Mouse (Mus musculus): ENCODE data around the gene Nek3.

Gene Nek3

GRCm38 (mm10) chr8:22166080-22166603 is at the start of gene Nek3:
TSS of gene Nek3 (minus strand) at chr8:22166435.
- peak; percentile 21 to 40 for DNase-seq (ENCODE audit: low read depth in 1 of 2, low spot score in 2 of 2)

GRCm38 (mm10) chr8:22214826-22215225 is 48.6 kb upstream of the Nek3 start:
- DNase-seq (ENCODE audit: low read depth in 1 of 2, low spot score in 2 of 2), result no peak

GRCm38 (mm10) chr8:22209012-22209411 is 42.8 kb upstream of the Nek3 start:
- DNase-seq (ENCODE audit: low read depth in 1 of 2, low spot score in 2 of 2), result no peak

- DNase-seq (ENCODE audit: low read depth in 1 of 2, low spot score in 2 of 2), result no peak
These were observed 41.3 kb upstream of the Nek3 start for GRCm38 (mm10) chr8:22207535-22207934.

GRCm38 (mm10) chr8:22199481-22199880 is 33.2 kb upstream of the Nek3 start:
- DNase-seq (ENCODE audit: low read depth in 1 of 2, low spot score in 2 of 2), result no peak

- no peak for DNase-seq (ENCODE audit: low read depth in 1 of 2, low spot score in 2 of 2)
These were observed 31.7 kb upstream of the Nek3 start for GRCm38 (mm10) chr8:22197914-22198313.

- no peak for DNase-seq (ENCODE audit: low read depth in 1 of 2, low spot score in 2 of 2)
These were observed 27.3 kb upstream of the Nek3 start for GRCm38 (mm10) chr8:22193432-22194010.

GRCm38 (mm10) chr8:22192660-22193431 is 26.6 kb upstream of the Nek3 start, which contains the start of gene Vps36:
TSS of gene Vps36 (plus strand) at chr8:22192809.
- peak; percentile 55 to 80 for DNase-seq (ENCODE audit: low read depth in 1 of 2, low spot score in 2 of 2)

GRCm38 (mm10) chr8:22185431-22186397 is 19.5 kb upstream of the Nek3 start, which contains the start of gene Ckap2:
TSS of gene Ckap2 (minus strand) at chr8:22185819.
- DNase-seq (ENCODE audit: low read depth in 1 of 2, low spot score in 2 of 2), result peak; percentile 53 to 63

- no peak for DNase-seq (ENCODE audit: low read depth in 1 of 2, low spot score in 2 of 2)
These were observed 18.6 kb upstream of the Nek3 start for GRCm38 (mm10) chr8:22184884-22185283.

- no peak for DNase-seq (ENCODE audit: low read depth in 1 of 2, low spot score in 2 of 2)
These were observed 9.7 kb upstream of the Nek3 start for GRCm38 (mm10) chr8:22175966-22176365.

- DNase-seq (ENCODE audit: low read depth in 1 of 2, low spot score in 2 of 2), result no peak
These were observed 2.9 kb upstream of the Nek3 start for GRCm38 (mm10) chr8:22169167-22169566.

- no peak for DNase-seq (ENCODE audit: low read depth in 1 of 2, low spot score in 2 of 2)
These were observed 770 bp downstream of the Nek3 start for GRCm38 (mm10) chr8:22165251-22166079.

- DNase-seq (ENCODE audit: low read depth in 1 of 2, low spot score in 2 of 2), result no peak
These were observed 1.8 kb downstream of the Nek3 start for GRCm38 (mm10) chr8:22164431-22164830.

GRCm38 (mm10) chr8:22162206-22162605 is 4.0 kb downstream of the Nek3 start:
- no peak for DNase-seq (ENCODE audit: low read depth in 1 of 2, low spot score in 2 of 2)

GRCm38 (mm10) chr8:22150345-22150663 is 15.9 kb downstream of the Nek3 start:
- no peak for DNase-seq (ENCODE audit: low read depth in 1 of 2, low spot score in 2 of 2)

- no peak for DNase-seq (ENCODE audit: low read depth in 1 of 2, low spot score in 2 of 2)
These were observed 16.4 kb downstream of the Nek3 start for GRCm38 (mm10) chr8:22149643-22150344.

GRCm38 (mm10) chr8:22148367-22148740 is 17.9 kb downstream of the Nek3 start:
- no peak for DNase-seq (ENCODE audit: low read depth in 1 of 2, low spot score in 2 of 2)

- no peak for DNase-seq (ENCODE audit: low read depth in 1 of 2, low spot score in 2 of 2)
These were observed 18.4 kb downstream of the Nek3 start for GRCm38 (mm10) chr8:22147706-22148366.

All from monocyte, adult 2 months (primary cell).